Mouse (Mus musculus): ENCODE data around the gene Ccdc40. TPM values are rescaled to one million over a fixed set of nuclear protein-coding genes. Genes with fewer than 3 reads are reported as not detected.

Ccdc40 gene
- total RNA-seq, 2 experiments from 2014 or later = not detected

GRCm38 (mm10) chr11:119307658-119307867, 79.2 kb downstream of the Ccdc40 start, which contains the start of gene Card14:
TSS of gene Card14 (plus strand) at chr11:119307768.
- intact Hi-C loops (cut with DNase I; ENCODE audit: low total_unique reads) = loop anchor here (10.0 kb wide), 1 partner anchor 47 kb away; the partner anchor contains the start of genes Sgsh and Slc26a11
- no peak for DNase-seq

- DNase-seq = no peak
- intact Hi-C loops (cut with DNase I; ENCODE audit: low total_unique reads) = loop anchor here (10.0 kb wide), 1 partner anchor 47 kb away; the partner anchor contains the start of genes Sgsh and Slc26a11
These were observed 79.5 kb downstream of the Ccdc40 start for GRCm38 (mm10) chr11:119307916-119308315.

- intact Hi-C loops (cut with DNase I; ENCODE audit: low total_unique reads) = no loop called here
- DNase-seq = no peak
These were observed 82.2 kb downstream of the Ccdc40 start for GRCm38 (mm10) chr11:119310621-119311020.

DNA sequence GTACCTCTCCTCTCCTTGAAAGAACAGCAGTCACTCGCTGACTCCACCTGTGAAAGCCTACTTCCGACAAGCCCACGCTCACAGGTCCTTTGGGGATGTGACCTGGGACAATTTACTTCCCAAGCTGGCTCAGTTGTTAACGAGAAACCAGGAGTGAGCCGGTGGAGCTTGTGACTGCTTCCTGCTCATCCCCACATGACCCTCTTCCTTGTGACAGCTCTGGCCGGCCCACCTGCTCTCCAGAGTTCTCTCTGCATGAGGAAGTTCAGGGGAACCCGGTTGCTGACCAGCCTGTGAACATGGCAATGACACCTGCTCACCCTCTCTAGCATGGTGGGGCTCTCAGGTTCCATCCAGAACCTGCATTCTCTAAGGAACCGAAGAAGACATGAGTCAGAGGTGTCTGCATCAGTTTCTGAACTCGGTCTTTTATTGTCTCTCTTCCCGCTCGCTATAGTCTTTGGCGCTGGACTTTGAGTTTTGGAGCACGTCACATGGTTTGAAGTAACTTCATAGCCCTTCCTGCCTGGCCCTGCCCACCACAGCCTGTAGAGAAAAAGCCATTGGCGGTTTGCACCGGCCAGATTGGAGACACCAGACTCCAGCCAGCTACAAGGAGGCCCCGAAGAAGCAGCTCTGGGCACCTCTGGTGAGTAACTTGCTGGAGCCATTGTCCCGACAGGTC, 86.0 kb downstream of the Ccdc40 start:
- peak; percentile 32 for DNase-seq
- intact Hi-C loops (cut with DNase I; ENCODE audit: low total_unique reads) = no loop called here

Other genes with a start within 250 kb of the Ccdc40 start
- not detected for gene Enpp7, start 240.4 kb upstream of the Ccdc40 start, total RNA-seq (2021)
- 1 to 10 TPM; 1.4 to 1.9 TPM for gene Cbx2, start 205.6 kb upstream of the Ccdc40 start, total RNA-seq (2021)
- gene Cbx8, start 187.6 kb upstream of the Ccdc40 start, total RNA-seq (2021) = 1 to 10 TPM; 2.1 to 2.7 TPM
- 1 to 10 TPM; 4.7 to 5.9 TPM for gene Cbx4, start 142.4 kb upstream of the Ccdc40 start, total RNA-seq (2021)
- gene Tbc1d16, start 73 bp upstream of the Ccdc40 start, total RNA-seq (2021) = 10 to 100 TPM; 14.3 to 18.5 TPM
- gene Gaa, start 39.3 kb downstream of the Ccdc40 start, total RNA-seq (2021) = 10 to 100 TPM; 79.1 to 81.6 TPM
- gene Eif4a3, start 71.5 kb downstream of the Ccdc40 start, total RNA-seq (2021) = 10 to 100 TPM; 43.8 to 52.4 TPM
- 1 to 10 TPM in 1 of 2 experiments, under 1 TPM in 1; 0.64 to 1.3 TPM for gene Card14, start 79.2 kb downstream of the Ccdc40 start, total RNA-seq (2021)
- gene Sgsh, start 127.0 kb downstream of the Ccdc40 start, total RNA-seq (2021) = 1 to 10 TPM; 3.2 to 4.5 TPM
- 1 to 10 TPM; 2.7 to 2.9 TPM for gene Slc26a11, start 127.0 kb downstream of the Ccdc40 start, total RNA-seq (2021)
- 1 to 10 TPM; 5.4 to 7.4 TPM for gene Rnf213, start 164.5 kb downstream of the Ccdc40 start, total RNA-seq (2021)